Mouse (Mus musculus): ENCODE measurements around the gene Spatc1l. TPM values are rescaled to one million over a fixed set of nuclear protein-coding genes. Genes with fewer than 3 reads are reported as not detected.
A peak's percentile ranks its signal among the peaks of the same experiment; 100 is the strongest.

Spatc1l gene
- not detected for polyA plus RNA-seq (2021)

DNA sequence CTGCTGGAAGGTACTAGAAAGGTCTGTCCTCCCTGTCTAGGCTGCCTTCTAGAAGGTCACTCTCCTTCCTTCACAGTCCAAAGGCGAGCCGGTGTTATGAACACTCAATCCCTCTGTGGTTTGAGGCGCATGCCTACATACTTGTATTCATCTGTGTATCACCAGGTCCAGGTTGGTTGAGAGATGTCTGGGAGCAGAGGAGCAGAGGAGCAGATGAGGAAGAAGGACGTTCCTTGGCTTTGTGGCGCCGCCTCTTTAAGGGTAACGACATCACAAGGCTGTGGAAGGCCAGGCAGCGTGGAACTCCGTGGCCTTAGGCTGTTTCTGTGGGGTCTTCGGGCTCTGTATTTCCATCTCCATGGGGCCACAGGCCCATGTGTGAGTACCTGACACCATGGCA, at the start of gene Spatc1l:
Gene Spatc1l (plus strand): TSS at position 301 of the 400 bp plus-strand sequence.
- CTCF ChIA-PET, result no interaction called here
- ATAC-seq, result no peak
- no peaks in the 10 kb centered on the region for H3K27me3 ChIP-seq
- POLR2A ChIA-PET, result no interaction called here
- no peak for TF ChIP-seq CTCF (IDR thresholded peaks at IDR 0.05)
- in situ Hi-C loops (cut with MboI; ENCODE audit: low pct_unique_long_range_greater_than_20kb), result no loop called here
- no peak for DNase-seq (ENCODE audit: low read depth, low spot score)

DNA sequence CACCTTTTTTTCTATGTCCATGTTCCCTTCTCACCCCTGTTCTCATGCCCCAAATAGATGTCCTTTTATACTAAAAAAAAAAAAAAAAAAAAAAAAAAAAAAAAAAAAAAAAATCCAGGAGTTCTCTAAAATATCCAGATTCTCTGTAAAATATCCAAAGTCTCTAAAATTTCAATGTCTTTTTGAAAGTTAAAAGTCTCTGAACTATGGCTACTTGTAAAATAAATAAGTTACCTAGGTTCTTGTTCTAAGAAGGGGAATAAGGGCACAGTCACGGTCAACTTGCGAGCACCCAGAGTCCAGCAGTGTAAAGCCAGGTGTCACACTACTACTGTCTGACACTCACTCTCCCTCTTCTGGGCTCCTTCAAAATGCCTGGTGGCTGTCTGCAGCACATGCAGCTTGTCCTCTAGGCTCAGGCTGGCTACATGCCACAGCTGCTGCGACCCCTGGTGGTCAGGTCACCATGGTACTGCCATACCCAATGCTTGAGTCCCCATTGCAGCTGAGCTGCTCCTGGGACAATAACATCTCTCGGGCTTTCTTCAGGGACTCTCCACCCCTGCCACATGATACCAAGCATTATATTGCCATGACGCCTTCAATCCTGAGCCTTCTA, 49.0 kb upstream of the Spatc1l start:
- ChIA-PET CTCF (interaction anchor here (0.8 to 2.0 kb wide), 5 partner anchors 16 to 111 kb away, joined by 3 to 9 read pairs (median 4); partner anchors contain the start of genes Col6a2 and Ftcd), POLR2A (interaction anchor here (0.7 kb wide), 2 partner anchors 15 to 479 kb away, joined by 3 to 8 read pairs; no protein-coding TSS in a partner anchor)
- in situ Hi-C loops (cut with MboI; ENCODE audit: low pct_unique_long_range_greater_than_20kb), result no loop called here
- H3K27me3 ChIP-seq, result no peaks in the 10 kb centered on the region
- DNase-seq (ENCODE audit: low read depth, low spot score), result no peak
- ATAC-seq, result peak; percentile 31
- TF ChIP-seq CTCF (IDR thresholded peaks at IDR 0.05), result peak; percentile 85

DNA sequence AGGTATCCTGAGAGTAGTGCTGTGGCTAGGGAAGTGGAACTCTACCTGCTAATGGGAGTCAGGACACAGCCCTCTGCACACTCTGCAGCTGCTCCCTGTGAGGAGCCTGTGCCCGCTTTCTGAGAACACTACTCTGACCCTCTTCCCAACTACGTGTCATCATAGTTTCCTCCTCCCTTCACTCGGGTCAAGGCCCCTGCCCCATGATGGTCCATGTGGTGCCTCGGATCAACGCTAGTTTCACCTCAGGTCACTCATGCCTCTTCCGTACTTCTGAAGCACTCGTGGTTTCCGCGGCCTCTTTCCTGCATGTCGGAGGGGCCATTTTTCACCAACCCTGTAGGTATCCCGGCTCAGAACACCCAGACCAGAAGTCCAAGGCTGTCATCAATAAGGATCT, 31.1 kb upstream of the Spatc1l start:
- DNase-seq (ENCODE audit: low read depth, low spot score) (no peak), ATAC-seq (no peak)
- ChIA-PET POLR2A (interaction anchor here (1.0 kb wide), 1 partner anchor 21 kb away, joined by 3 read pairs; no protein-coding TSS in a partner anchor), CTCF (no interaction called here)
- TF ChIP-seq CTCF (IDR thresholded peaks at IDR 0.05), result no peak
- H3K27me3 ChIP-seq, result peaks cover 6% of the 10 kb centered on the region
- in situ Hi-C loops (cut with MboI; ENCODE audit: low pct_unique_long_range_greater_than_20kb), result no loop called here

GRCm38 (mm10) chr10:76531375-76531774, 30.7 kb upstream of the Spatc1l start, which contains the start of gene Lss:
Lss (plus strand) TSS chr10:76531588.
- ChIA-PET CTCF (no interaction called here), POLR2A (interaction anchor here (1.0 kb wide), 1 partner anchor 22 kb away, joined by 3 read pairs; no protein-coding TSS in a partner anchor)
- no peak for TF ChIP-seq CTCF (IDR thresholded peaks at IDR 0.05)
- in situ Hi-C loops (cut with MboI; ENCODE audit: low pct_unique_long_range_greater_than_20kb), result no loop called here
- peaks cover 6% of the 10 kb centered on the region for H3K27me3 ChIP-seq
- ATAC-seq (peak; percentile 97), DNase-seq (ENCODE audit: low read depth, low spot score) (peak; percentile 66)

- no peak for DNase-seq (ENCODE audit: low read depth, low spot score)
- no peak for TF ChIP-seq CTCF (IDR thresholded peaks at IDR 0.05)
- in situ Hi-C loops (cut with MboI; ENCODE audit: low pct_unique_long_range_greater_than_20kb), result no loop called here
- ATAC-seq, result peak; percentile 23
- H3K27me3 ChIP-seq, result peaks cover 6% of the 10 kb centered on the region
- CTCF ChIA-PET, result no interaction called here
- POLR2A ChIA-PET, result no interaction called here
Measured at GRCm38 (mm10) chr10:76531828-76532227, 30.2 kb upstream of the Spatc1l start.

DNA sequence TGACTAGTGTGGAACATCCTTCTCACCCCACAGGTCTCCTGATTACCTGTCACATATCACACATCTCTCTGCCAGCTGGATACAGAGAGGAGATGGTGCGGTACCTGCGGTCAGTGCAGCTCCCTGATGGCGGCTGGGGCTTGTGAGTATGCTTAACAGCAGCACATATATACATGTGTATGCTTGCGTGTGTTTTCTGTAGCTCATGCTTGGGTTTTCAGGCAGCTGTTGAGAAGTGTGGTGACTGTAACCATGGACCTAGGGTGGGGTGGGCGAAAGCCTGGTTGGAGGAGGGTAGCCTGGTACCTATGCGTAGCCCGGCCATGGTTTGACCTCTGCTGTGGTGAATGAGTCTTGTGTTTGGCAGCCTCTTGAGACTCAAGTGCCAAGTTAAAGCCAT, 26.5 kb upstream of the Spatc1l start:
- DNase-seq (ENCODE audit: low read depth, low spot score), result no peak
- H3K27me3 ChIP-seq, result no peaks in the 10 kb centered on the region
- ChIA-PET CTCF (no interaction called here), POLR2A (no interaction called here)
- no peak for TF ChIP-seq CTCF (IDR thresholded peaks at IDR 0.05)
- ATAC-seq, result no peak
- in situ Hi-C loops (cut with MboI; ENCODE audit: low pct_unique_long_range_greater_than_20kb), result no loop called here

GRCm38 (mm10) chr10:76537619-76538018, 24.5 kb upstream of the Spatc1l start:
- TF ChIP-seq CTCF (IDR thresholded peaks at IDR 0.05), result no peak
- ChIA-PET CTCF (no interaction called here), POLR2A (interaction anchor here (0.6 kb wide), 1 partner anchor 109 kb away, joined by 4 read pairs; no protein-coding TSS in a partner anchor)
- no peaks in the 10 kb centered on the region for H3K27me3 ChIP-seq
- peak; percentile 49 for DNase-seq (ENCODE audit: low read depth, low spot score)
- peak; percentile 45 for ATAC-seq
- in situ Hi-C loops (cut with MboI; ENCODE audit: low pct_unique_long_range_greater_than_20kb), result no loop called here

- H3K27me3 ChIP-seq, result no peaks in the 10 kb centered on the region
- ChIA-PET CTCF (no interaction called here), POLR2A (no interaction called here)
- ATAC-seq (no peak), DNase-seq (ENCODE audit: low read depth, low spot score) (no peak)
- TF ChIP-seq CTCF (IDR thresholded peaks at IDR 0.05), result no peak
- in situ Hi-C loops (cut with MboI; ENCODE audit: low pct_unique_long_range_greater_than_20kb), result no loop called here
Measured at GRCm38 (mm10) chr10:76541336-76542085, 20.6 kb upstream of the Spatc1l start.

DNA sequence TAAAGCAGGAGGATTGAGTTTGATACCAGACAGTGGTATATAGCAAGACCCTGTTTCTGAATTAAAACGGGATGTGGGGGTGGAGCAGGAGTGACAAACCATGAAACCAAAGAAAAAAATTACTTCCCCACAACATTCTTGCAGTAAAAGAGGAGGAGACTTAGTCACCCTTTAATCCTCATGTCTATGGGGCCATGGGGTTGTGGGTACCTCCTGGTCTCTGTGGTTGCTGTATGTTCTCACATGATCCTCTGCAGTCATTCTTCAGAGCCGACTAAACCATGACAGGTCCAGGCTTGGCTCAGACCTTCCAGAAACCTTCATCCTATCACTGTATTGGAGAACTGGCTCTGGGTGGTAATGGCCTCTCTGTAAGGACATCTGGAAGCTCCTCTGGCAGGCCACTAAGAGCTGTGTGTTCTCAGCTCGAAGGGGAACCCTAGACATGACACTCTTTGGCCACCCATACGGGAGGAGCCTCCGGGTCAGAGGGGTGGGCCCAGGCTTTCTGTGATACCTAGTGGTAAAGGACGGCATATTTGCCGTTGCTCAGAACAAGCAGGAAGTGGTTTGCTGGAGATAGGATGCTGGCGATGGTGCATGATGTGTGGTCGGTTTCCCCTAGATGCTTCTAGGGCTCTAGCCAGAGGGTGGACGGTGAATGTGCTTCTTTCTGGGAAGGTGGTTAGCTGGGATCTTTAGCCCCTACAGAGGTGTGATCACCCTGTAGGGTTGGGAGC, 19.3 kb upstream of the Spatc1l start:
- CTCF ChIA-PET, result no interaction called here
- in situ Hi-C loops (cut with MboI; ENCODE audit: low pct_unique_long_range_greater_than_20kb), result no loop called here
- POLR2A ChIA-PET, result interaction anchor here (0.6 kb wide), 1 partner anchor 52 kb away, joined by 3 read pairs; no protein-coding TSS in a partner anchor
- DNase-seq (ENCODE audit: low read depth, low spot score) (peak; percentile 41), ATAC-seq (no peak)
- TF ChIP-seq CTCF (IDR thresholded peaks at IDR 0.05), result no peak
- no peaks in the 10 kb centered on the region for H3K27me3 ChIP-seq

- ATAC-seq, result no peak
- TF ChIP-seq CTCF (IDR thresholded peaks at IDR 0.05), result no peak
- CTCF ChIA-PET, result no interaction called here
- DNase-seq (ENCODE audit: low read depth, low spot score), result no peak
- no peaks in the 10 kb centered on the region for H3K27me3 ChIP-seq
- in situ Hi-C loops (cut with MboI; ENCODE audit: low pct_unique_long_range_greater_than_20kb), result no loop called here
- POLR2A ChIA-PET, result interaction anchor here (0.9 kb wide), 1 partner anchor 45 kb away, joined by 3 read pairs; no protein-coding TSS in a partner anchor
Measured at GRCm38 (mm10) chr10:76546566-76546965, 15.5 kb upstream of the Spatc1l start.

Data from Patski (cell line).